Mouse (Mus musculus) neural tube, embryonic 15.5 days (tissue): Measurements from ENCODE around the gene Ostm1. TPM values are rescaled to one million over a fixed set of nuclear protein-coding genes. Genes with fewer than 3 reads are reported as not detected.

Source experiments
- ATAC-seq: fragments of 200-750 bp; cut with Nextera tagmentation; 2 replicates; pipeline ENCODE4 v1.8.0; 2017; ENCODE audit warnings: mild to moderate bottlenecking, moderate TSS enrichment, moderate library complexity; ENCODE audit not compliant: low FRiP score
- H3K27ac ChIP-seq: fragments of 300-500 bp; sonication (generic); replicated peaks from 2 replicates; pipeline ENCODE4 v1.5.1; 2015; ENCODE audit warnings: mild to moderate bottlenecking, inconsistent platforms
- H3K27me3 ChIP-seq: fragments of 300-500 bp; sonication (generic); replicated peaks from 2 replicates; pipeline ENCODE4 v1.6.1; 2015; ENCODE audit warnings: inconsistent platforms
- H3K36me3 ChIP-seq: fragments of 300-500 bp; sonication (generic); 2 replicates; pipeline ENCODE4 v1.6.1; 2015; ENCODE audit warnings: inconsistent platforms
- H3K4me1 ChIP-seq: fragments of 300-500 bp; sonication (generic); 2 replicates; pipeline ENCODE4 v1.6.1; 2015; ENCODE audit warnings: inconsistent platforms
- H3K4me2 ChIP-seq: fragments of 300-500 bp; sonication (generic); 2 replicates; pipeline ENCODE4 v1.6.1; 2015; ENCODE audit warnings: inconsistent platforms, mild to moderate bottlenecking, moderate library complexity
- H3K4me3 ChIP-seq: fragments of 300-500 bp; sonication (generic); replicated peaks from 2 replicates; pipeline ENCODE4 v1.5.1; 2015; ENCODE audit warnings: mild to moderate bottlenecking, inconsistent platforms
- H3K9ac ChIP-seq: fragments of 300-500 bp; sonication (generic); replicated peaks from 2 replicates; pipeline ENCODE4 v1.6.1; 2015; ENCODE audit warnings: mild to moderate bottlenecking, inconsistent platforms
- H3K9me3 ChIP-seq: fragments of 300-500 bp; sonication (generic); replicated peaks from 2 replicates; pipeline ENCODE4 v1.6.1; 2016; ENCODE audit warnings: inconsistent platforms
- WGBS: fragments of 180-500 bp; shearing (Covaris S2); methylation state at CpG from one replicate; pipeline ENCODE4 v1.1.7; 2015; ENCODE audit warnings: mixed read lengths; 5-methylcytosine and 5-hydroxymethylcytosine counted together
- polyA plus RNA-seq: library from polyadenylated mRNA; unstranded; fragments of >200 nt; fragmentation: Nextera tagmentation; extraction: Ambion mirVana; gene quantifications from 2 replicates; pipeline ENCODE4 v1.2.1, GENCODE M21; 2015

The Ostm1 gene
- polyA plus RNA-seq, 1 experiment from 2014 or later, result 36.1 TPM

GRCm38 (mm10) chr10:42577525-42578280 lies 5.9 kb upstream of the Ostm1 start:
- Histone ChIP-seq H3K9me3 (no peaks in the 10 kb centered on the region), H3K4me1 (peaks cover 12% of the 10 kb centered on the region), H3K4me3 (no peak overlapping the region), H3K27ac (no peak overlapping the region), H3K36me3 (no peaks in the 10 kb centered on the region), H3K4me2 (no peak overlapping the region), H3K27me3 (peaks cover 95% of the 10 kb centered on the region), H3K9ac (no peak overlapping the region)
- WGBS, result 1% methylated on average over 15 of the region's 15 CpGs
- no peak for ATAC-seq

GRCm38 (mm10) chr10:42578281-42578675 lies 5.3 kb upstream of the Ostm1 start:
- no peak overlapping the region for H3K9ac ChIP-seq
- no peak overlapping the region for H3K4me2 ChIP-seq
- no peak for ATAC-seq
- peaks cover 14% of the 10 kb centered on the region for H3K4me1 ChIP-seq
- H3K9me3 ChIP-seq, result no peaks in the 10 kb centered on the region
- H3K27ac ChIP-seq, result no peak overlapping the region
- H3K4me3 ChIP-seq, result no peak overlapping the region
- 1% methylated on average over 15 of the region's 15 CpGs for WGBS
- peaks cover 95% of the 10 kb centered on the region for H3K27me3 ChIP-seq
- no peaks in the 10 kb centered on the region for H3K36me3 ChIP-seq

GRCm38 (mm10) chr10:42578698-42579474 lies 4.7 kb upstream of the Ostm1 start:
- Histone ChIP-seq H3K9ac (no peak overlapping the region), H3K4me1 (peaks cover 20% of the 10 kb centered on the region), H3K36me3 (no peaks in the 10 kb centered on the region), H3K4me3 (no peak overlapping the region), H3K27me3 (peaks cover 95% of the 10 kb centered on the region), H3K4me2 (no peak overlapping the region), H3K27ac (no peak overlapping the region), H3K9me3 (no peaks in the 10 kb centered on the region)
- WGBS, result 2% methylated on average over 22 of the region's 22 CpGs
- ATAC-seq, result no peak

- H3K36me3 ChIP-seq, result no peaks in the 10 kb centered on the region
- H3K4me2 ChIP-seq, result 0 out of 2 replicates have a peak overlapping the region, but pooled peaks have one; percentile 7
- WGBS, result under 1% methylated on average over 41 of the region's 41 CpGs
- no peak overlapping the region for H3K9ac ChIP-seq
- H3K4me3 ChIP-seq, result no peak overlapping the region
- peaks cover 95% of the 10 kb centered on the region for H3K27me3 ChIP-seq
- H3K4me1 ChIP-seq, result peaks cover 27% of the 10 kb centered on the region
- H3K9me3 ChIP-seq, result no peaks in the 10 kb centered on the region
- no peak for ATAC-seq
- no peak overlapping the region for H3K27ac ChIP-seq
Measured at GRCm38 (mm10) chr10:42579475-42580130, 4.0 kb upstream of the Ostm1 start.

- H3K27me3 ChIP-seq, result peaks cover 95% of the 10 kb centered on the region
- no peak overlapping the region for H3K9ac ChIP-seq
- peaks cover 27% of the 10 kb centered on the region for H3K4me1 ChIP-seq
- H3K4me3 ChIP-seq, result no peak overlapping the region
- 2% methylated on average over 29 of the region's 29 CpGs for WGBS
- H3K27ac ChIP-seq, result no peak overlapping the region
- no peaks in the 10 kb centered on the region for H3K9me3 ChIP-seq
- H3K36me3 ChIP-seq, result no peaks in the 10 kb centered on the region
- no peak for ATAC-seq
- H3K4me2 ChIP-seq, result 0 out of 2 replicates have a peak overlapping the region, but pooled peaks have one; percentile 7
Measured at GRCm38 (mm10) chr10:42580131-42580950, 3.3 kb upstream of the Ostm1 start.

GRCm38 (mm10) chr10:42580951-42581277 lies 2.7 kb upstream of the Ostm1 start:
- peaks cover 27% of the 10 kb centered on the region for H3K4me1 ChIP-seq
- WGBS, result 9% methylated on average over 7 of the region's 7 CpGs
- no peaks in the 10 kb centered on the region for H3K36me3 ChIP-seq
- H3K27ac ChIP-seq, result no peak overlapping the region
- peaks cover 94% of the 10 kb centered on the region for H3K27me3 ChIP-seq
- H3K9ac ChIP-seq, result no peak overlapping the region
- no peak overlapping the region for H3K4me3 ChIP-seq
- H3K9me3 ChIP-seq, result no peaks in the 10 kb centered on the region
- ATAC-seq, result no peak
- H3K4me2 ChIP-seq, result no peak overlapping the region

- peaks cover 94% of the 10 kb centered on the region for H3K27me3 ChIP-seq
- H3K27ac ChIP-seq, result no peak overlapping the region
- H3K9me3 ChIP-seq, result no peaks in the 10 kb centered on the region
- no peak for ATAC-seq
- WGBS, result 1% methylated on average over 41 of the region's 45 CpGs
- H3K4me1 ChIP-seq, result peaks cover 27% of the 10 kb centered on the region
- no peak overlapping the region for H3K9ac ChIP-seq
- H3K4me3 ChIP-seq, result no peak overlapping the region
- no peaks in the 10 kb centered on the region for H3K36me3 ChIP-seq
- H3K4me2 ChIP-seq, result no peak overlapping the region
Measured at GRCm38 (mm10) chr10:42581694-42582565, 1.7 kb upstream of the Ostm1 start.

GRCm38 (mm10) chr10:42582566-42583110 lies 984 bp upstream of the Ostm1 start:
- no peaks in the 10 kb centered on the region for H3K36me3 ChIP-seq
- no peak overlapping the region for H3K9ac ChIP-seq
- under 1% methylated on average over 44 of the region's 44 CpGs for WGBS
- peaks cover 94% of the 10 kb centered on the region for H3K27me3 ChIP-seq
- no peaks in the 10 kb centered on the region for H3K9me3 ChIP-seq
- no peak overlapping the region for H3K27ac ChIP-seq
- no peak overlapping the region for H3K4me3 ChIP-seq
- peaks cover 27% of the 10 kb centered on the region for H3K4me1 ChIP-seq
- H3K4me2 ChIP-seq, result no peak overlapping the region
- no peak for ATAC-seq

GRCm38 (mm10) chr10:42583902-42584435 lies 347 bp downstream of the Ostm1 start:
- no peaks in the 10 kb centered on the region for H3K36me3 ChIP-seq
- H3K4me3 ChIP-seq, result no peak overlapping the region
- H3K9me3 ChIP-seq, result no peaks in the 10 kb centered on the region
- peak overlapping the region; percentile 24; the same call in 1 of the 2 replicates for H3K4me2 ChIP-seq
- H3K9ac ChIP-seq, result no peak overlapping the region
- WGBS, result under 1% methylated on average over 32 of the region's 32 CpGs
- no peak overlapping the region for H3K27ac ChIP-seq
- no peak for ATAC-seq
- peaks cover 94% of the 10 kb centered on the region for H3K27me3 ChIP-seq
- H3K4me1 ChIP-seq, result peaks cover 27% of the 10 kb centered on the region

GRCm38 (mm10) chr10:42584436-42584983 lies 888 bp downstream of the Ostm1 start:
- Histone ChIP-seq H3K27ac (no peak overlapping the region), H3K9me3 (no peaks in the 10 kb centered on the region), H3K36me3 (no peaks in the 10 kb centered on the region), H3K4me2 (peak overlapping the region; percentile 24; the same call in 1 of the 2 replicates), H3K4me1 (peaks cover 25% of the 10 kb centered on the region), H3K9ac (no peak overlapping the region), H3K27me3 (peaks cover 94% of the 10 kb centered on the region), H3K4me3 (no peak overlapping the region)
- 2% methylated on average over 37 of the region's 37 CpGs for WGBS
- ATAC-seq, result no peak
